Mouse (Mus musculus) heart, embryonic 10.5 days (tissue): ENCODE measurements around the gene Cox15. TPM values are rescaled to one million over a fixed set of nuclear protein-coding genes. Genes with fewer than 3 reads are reported as not detected.

Experiments
- DNase-seq: peaks from one replicate; pipeline ENCODE4 v3.0.0-alpha.2; 2017; ENCODE audit warnings: low spot score
- H3K27ac ChIP-seq: fragments of 300-500 bp; sonication (generic); 2 replicates; pipeline ENCODE4 v1.5.1; 2016; ENCODE audit warnings: mild to moderate bottlenecking
- H3K27me3 ChIP-seq: fragments of 300-500 bp; sonication (generic); 2 replicates; pipeline ENCODE4 v1.6.1; 2016; ENCODE audit warnings: mild to moderate bottlenecking; ENCODE audit not compliant: poor library complexity, insufficient read depth, severe bottlenecking
- H3K36me3 ChIP-seq: fragments of 300-500 bp; sonication (generic); 2 replicates; pipeline ENCODE4 v1.6.1; 2016; ENCODE audit warnings: mild to moderate bottlenecking, moderate library complexity
- H3K4me1 ChIP-seq: fragments of 300-500 bp; sonication (generic); 2 replicates; pipeline ENCODE4 v1.6.1; 2016; ENCODE audit warnings: mild to moderate bottlenecking
- H3K4me3 ChIP-seq: fragments of 300-500 bp; sonication (generic); 2 replicates; pipeline ENCODE4 v1.5.1; 2016; ENCODE audit warnings: mild to moderate bottlenecking, moderate library complexity
- H3K9me3 ChIP-seq: fragments of 300-500 bp; sonication (generic); 2 replicates; pipeline ENCODE4 v1.6.1; 2016; ENCODE audit warnings: mild to moderate bottlenecking, moderate library complexity
- WGBS: fragments of 180-500 bp; shearing (Covaris S2); methylation state at CpG from one replicate; pipeline ENCODE4 v1.1.7; 2016; 5-methylcytosine and 5-hydroxymethylcytosine counted together
- polyA plus RNA-seq: library from polyadenylated mRNA; unstranded; fragments of >200 nt; fragmentation: Nextera tagmentation; extraction: Ambion mirVana; gene quantifications from 2 replicates; pipeline ENCODE4 v1.2.1, GENCODE M21; 2016

Gene Cox15
- polyA plus RNA-seq, 1 experiment from 2014 or later, result 17.5 TPM

DNA sequence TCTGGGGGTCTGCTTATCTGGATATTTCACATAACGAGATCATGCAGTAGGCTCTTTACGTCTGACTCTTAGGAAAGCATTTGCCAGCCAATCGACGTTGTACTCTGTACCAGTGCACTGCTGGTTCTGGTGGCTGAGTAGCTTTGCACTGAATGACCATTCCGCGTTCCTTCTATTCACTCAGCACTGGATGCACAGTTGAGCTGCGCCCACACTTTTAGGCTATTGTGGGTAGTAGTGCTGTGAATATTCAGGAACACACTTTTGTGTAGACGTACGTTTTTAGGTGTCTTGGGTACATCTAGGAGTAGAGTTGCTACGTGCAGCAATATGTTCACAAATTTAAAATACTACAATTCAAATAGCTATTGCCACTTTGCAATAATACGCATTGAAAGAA is 32.7 kb downstream of the Cox15 start:
- Histone ChIP-seq H3K27me3 (peaks cover 73% of the 10 kb centered on the region), H3K4me3 (no peak overlapping the region), H3K9me3 (no peaks in the 10 kb centered on the region), H3K27ac (no peak overlapping the region), H3K4me1 (peaks cover 4% of the 10 kb centered on the region; the same call in 1 of the 2 replicates), H3K36me3 (peaks cover 53% of the 10 kb centered on the region)
- 92% methylated on average over 11 of the region's 11 CpGs for WGBS
- no peak for DNase-seq

DNA sequence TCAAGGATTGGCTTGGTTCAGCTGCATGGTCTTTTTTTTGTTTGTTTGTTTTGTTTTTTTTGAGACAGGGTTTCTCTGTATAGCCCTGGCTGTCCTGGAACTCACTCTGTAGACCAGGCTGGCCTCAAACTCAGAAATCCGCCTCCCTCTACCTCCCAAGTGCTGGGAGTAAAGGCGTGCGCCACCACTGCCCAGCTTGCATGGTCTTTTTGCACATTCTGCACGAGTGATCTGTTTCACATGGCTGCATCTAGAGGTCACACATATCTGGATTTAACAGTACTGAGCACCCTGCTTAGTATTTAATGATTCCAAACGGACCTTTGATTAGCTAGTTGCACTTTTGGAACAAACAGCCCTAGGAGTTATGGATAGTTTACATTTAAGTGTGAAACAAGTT is 40.8 kb downstream of the Cox15 start:
- no peak for DNase-seq
- no peak overlapping the region for H3K4me3 ChIP-seq
- H3K9me3 ChIP-seq, result no peaks in the 10 kb centered on the region
- peaks cover 68% of the 10 kb centered on the region for H3K27me3 ChIP-seq
- no peaks in the 10 kb centered on the region for H3K4me1 ChIP-seq
- H3K27ac ChIP-seq, result no peak overlapping the region
- H3K36me3 ChIP-seq, result peaks cover 39% of the 10 kb centered on the region
- WGBS, result 72% methylated on average over 5 of the region's 5 CpGs

DNA sequence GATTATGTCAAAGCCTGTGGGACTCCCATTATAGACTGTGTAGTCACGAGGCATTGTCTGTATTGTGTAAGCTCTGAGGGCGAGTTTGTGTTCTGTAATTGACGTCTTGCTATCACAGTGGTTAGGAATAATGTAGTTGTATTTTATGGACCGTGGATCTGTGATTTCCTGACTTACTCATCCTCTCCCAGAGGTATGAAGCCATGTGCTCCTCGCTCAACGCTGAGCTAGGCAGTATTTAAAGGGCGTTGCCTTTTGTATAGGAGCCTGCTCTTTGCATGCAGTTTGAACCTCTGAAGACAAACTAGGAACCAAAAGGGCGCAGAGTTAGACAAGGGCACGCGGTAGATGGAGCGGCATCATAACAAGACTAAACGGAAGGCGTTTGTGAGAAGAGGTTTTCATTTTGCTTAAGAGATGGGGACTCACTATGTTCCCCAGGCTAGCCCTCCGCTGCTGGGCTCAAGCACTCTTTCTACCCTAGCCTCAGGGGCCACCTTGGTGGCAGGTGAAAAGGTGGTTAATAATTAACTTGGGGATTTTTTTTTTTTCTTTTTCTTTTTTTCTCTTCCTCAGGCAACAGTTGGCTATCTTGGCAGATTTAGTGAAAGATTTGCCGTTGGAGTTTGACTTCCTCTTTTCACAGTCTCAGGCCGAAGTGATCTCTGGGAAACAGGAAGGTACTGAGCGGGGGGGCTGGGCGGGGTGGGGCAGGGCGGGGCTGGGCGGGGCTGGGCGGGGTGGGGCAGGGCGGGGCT is 41.5 kb downstream of the Cox15 start:
- no peak for DNase-seq
- H3K4me1 ChIP-seq, result no peaks in the 10 kb centered on the region
- H3K27me3 ChIP-seq, result peaks cover 74% of the 10 kb centered on the region
- no peaks in the 10 kb centered on the region for H3K9me3 ChIP-seq
- H3K4me3 ChIP-seq, result no peak overlapping the region
- peaks cover 41% of the 10 kb centered on the region for H3K36me3 ChIP-seq
- H3K27ac ChIP-seq, result no peak overlapping the region
- WGBS, result 57% methylated on average over 22 of the region's 22 CpGs

DNA sequence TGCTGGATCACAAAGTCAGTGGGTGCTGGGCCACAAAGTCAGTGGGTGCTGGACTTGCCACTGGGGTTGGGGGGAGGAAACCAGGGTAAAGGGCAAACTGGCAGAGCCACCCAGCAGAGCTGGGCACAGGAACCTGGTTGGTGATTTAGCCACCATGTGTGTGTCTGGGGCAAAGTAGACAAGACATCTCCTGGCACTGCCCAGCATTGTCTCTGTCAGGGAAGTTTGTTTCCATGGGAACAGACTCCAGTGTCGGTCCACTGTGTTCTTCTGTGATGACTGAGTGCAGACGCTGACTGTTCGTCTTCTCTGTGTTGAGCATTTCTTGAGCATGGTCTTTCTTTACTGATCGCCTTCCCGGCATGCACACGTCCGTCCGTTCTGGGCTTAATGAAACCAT is 43.5 kb downstream of the Cox15 start:
- 89% methylated on average over 8 of the region's 8 CpGs for WGBS
- H3K36me3 ChIP-seq, result peaks cover 49% of the 10 kb centered on the region

DNA sequence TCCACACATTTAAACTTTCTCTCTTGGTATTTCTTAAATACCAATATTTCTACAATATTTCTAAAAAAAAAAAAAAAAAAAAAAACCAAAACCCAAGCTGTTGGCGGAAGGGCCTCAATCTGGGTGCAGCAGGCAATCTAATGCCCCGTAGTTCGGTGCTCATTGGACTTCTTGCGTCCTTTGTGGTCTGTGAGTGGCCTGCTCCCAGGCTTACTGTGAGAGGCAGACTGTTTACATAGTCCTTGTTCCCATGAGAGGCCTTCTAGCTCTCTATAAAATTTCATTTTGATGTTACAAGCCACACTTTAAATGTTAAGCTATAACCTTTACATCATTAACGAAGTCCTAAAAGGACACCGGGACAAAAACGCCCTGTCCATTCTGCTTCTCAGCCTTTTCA is 44.6 kb downstream of the Cox15 start:
- no peak for DNase-seq
- Histone ChIP-seq H3K36me3 (peaks cover 50% of the 10 kb centered on the region), H3K9me3 (no peaks in the 10 kb centered on the region), H3K27ac (no peak overlapping the region), H3K4me1 (no peaks in the 10 kb centered on the region), H3K4me3 (no peak overlapping the region), H3K27me3 (peaks cover 78% of the 10 kb centered on the region)
- 94% methylated on average over 7 of the region's 7 CpGs for WGBS

More for the DNA sequence above, 43.5 kb downstream of the Cox15 start:
- no peaks in the 10 kb centered on the region for H3K9me3 ChIP-seq
- peaks cover 85% of the 10 kb centered on the region for H3K27me3 ChIP-seq
- H3K27ac ChIP-seq, result no peak overlapping the region
- no peaks in the 10 kb centered on the region for H3K4me1 ChIP-seq
- no peak overlapping the region for H3K4me3 ChIP-seq
- DNase-seq, result peak; percentile 67

DNA sequence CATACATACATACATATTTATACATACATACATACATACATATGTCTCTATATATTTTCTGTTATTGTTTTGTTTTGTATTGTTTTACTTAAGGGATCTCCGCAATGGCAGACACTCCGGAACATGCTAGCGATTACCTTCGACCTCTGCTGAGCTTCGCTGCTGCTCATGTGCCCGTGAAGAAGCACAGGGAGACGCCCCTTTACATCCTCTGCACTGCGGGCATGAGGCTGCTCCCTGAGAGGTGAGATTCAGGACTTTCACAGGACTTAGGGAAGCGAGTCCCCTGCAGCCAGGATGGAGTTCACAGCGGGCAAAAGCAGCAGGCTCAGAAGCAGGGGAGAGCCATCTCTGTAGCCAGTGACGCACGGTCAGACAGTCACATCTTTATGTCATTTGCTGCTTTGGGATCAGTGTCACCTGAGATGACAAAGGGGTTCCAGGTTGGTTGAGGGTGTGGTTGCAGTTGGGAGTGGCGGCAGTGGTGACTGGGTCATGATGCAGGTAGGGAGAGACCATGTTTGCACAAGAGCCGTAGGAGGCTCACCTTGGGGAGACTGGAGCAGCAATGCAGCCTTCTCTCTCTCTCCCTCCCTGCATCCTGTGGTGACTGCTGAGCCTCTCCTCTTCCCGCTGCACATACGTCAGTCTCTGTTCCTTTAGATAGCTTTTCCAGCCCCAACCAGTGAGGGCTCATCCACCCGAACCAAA is 47.9 kb downstream of the Cox15 start:
- H3K27ac ChIP-seq, result no peak overlapping the region
- H3K4me1 ChIP-seq, result no peaks in the 10 kb centered on the region
- peaks cover 52% of the 10 kb centered on the region for H3K27me3 ChIP-seq
- peaks cover 68% of the 10 kb centered on the region for H3K36me3 ChIP-seq
- 85% methylated on average over 17 of the region's 17 CpGs for WGBS
- no peaks in the 10 kb centered on the region for H3K9me3 ChIP-seq
- DNase-seq, result peak; percentile 48
- H3K4me3 ChIP-seq, result no peak overlapping the region

DNA sequence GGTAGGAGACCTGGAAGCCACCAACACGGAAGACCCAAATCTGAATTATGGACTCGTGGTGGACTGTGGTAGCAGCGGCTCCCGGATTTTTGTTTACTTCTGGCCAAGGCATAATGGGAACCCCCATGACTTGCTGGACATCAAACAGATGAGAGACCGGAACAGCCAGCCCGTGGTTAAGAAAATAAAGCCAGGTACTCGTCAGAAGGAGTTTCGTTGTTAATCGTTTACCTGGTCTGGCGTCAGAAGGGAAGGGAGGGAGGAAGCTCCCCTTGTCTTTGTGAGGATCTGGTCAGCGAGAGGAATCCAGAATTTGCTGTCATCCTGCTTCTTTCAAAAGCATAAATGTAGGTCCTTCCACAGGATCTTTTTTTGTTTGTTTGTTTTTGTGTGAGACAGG is 48.6 kb downstream of the Cox15 start:
- no peaks in the 10 kb centered on the region for H3K4me1 ChIP-seq
- no peak overlapping the region for H3K4me3 ChIP-seq
- H3K27ac ChIP-seq, result no peak overlapping the region
- peaks cover 71% of the 10 kb centered on the region for H3K36me3 ChIP-seq
- H3K9me3 ChIP-seq, result no peaks in the 10 kb centered on the region
- DNase-seq, result no peak
- WGBS, result 87% methylated on average over 11 of the region's 11 CpGs
- peaks cover 48% of the 10 kb centered on the region for H3K27me3 ChIP-seq

DNA sequence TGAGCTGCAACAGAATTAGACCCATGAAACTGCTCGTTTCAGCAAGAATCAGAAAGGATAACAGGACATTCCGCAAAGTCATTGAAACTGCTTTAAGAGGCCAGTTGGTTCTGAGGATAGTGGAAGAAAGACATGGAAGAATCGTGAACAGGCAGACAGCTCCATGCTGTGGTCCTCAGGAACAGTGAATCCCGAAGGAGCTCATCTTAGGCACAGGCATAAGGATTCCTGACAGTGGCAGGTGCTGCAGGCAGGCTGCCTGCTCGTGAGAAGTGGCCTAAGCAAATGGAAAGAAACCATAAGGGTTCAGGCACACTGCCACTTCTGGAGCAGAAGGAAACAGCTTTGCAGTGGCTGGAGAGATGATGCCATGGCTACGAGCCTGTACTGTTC is 53.0 kb downstream of the Cox15 start:
- Histone ChIP-seq H3K27ac (no peak overlapping the region), H3K4me1 (peaks cover 2% of the 10 kb centered on the region; the same call in 1 of the 2 replicates), H3K36me3 (peaks cover 49% of the 10 kb centered on the region), H3K9me3 (no peaks in the 10 kb centered on the region), H3K27me3 (peaks cover 21% of the 10 kb centered on the region), H3K4me3 (no peak overlapping the region)
- 83% methylated on average over 6 of the region's 6 CpGs for WGBS
- no peak for DNase-seq

DNA sequence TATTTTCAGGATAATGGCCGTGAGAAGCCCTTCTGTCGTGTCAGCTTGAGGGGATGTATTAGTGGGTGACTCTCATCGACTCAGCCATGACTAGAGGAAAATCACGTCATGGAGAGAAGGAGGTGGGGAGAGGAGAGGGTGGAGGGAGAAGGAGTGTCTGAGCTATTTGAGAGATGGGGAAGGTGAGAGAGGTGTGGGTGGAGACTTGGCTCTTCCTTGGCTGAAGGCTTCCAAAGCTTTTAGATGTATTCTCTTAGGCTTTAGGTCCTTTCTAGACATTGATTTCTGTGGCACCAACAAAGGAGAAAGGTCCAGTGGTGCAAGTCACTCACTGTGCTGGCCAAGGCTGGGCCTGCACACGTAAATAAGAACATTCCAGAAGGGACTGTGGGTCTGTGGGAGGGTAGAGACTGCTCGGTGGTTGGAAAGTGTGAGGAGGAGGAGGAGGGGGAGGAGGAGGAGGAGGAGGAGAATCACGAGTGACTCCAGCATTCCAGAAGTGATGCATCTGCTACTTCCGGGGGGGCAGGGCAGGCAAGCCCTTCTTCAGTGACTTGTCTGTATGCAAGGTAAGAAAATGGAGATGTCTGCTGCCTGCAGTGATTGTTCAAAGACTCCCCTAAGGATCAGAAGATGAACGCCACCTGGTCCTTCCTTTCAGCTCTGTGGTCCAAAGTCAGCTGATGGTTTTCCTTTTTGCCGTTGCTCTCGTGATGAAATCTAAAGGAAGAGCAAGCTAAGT is 53.6 kb downstream of the Cox15 start:
- Histone ChIP-seq H3K27me3 (peaks cover 16% of the 10 kb centered on the region), H3K36me3 (peaks cover 43% of the 10 kb centered on the region), H3K4me3 (no peak overlapping the region), H3K4me1 (peaks cover 2% of the 10 kb centered on the region; the same call in 1 of the 2 replicates), H3K9me3 (no peaks in the 10 kb centered on the region), H3K27ac (no peak overlapping the region)
- no peak for DNase-seq
- WGBS, result 63% methylated on average over 11 of the region's 11 CpGs

DNA sequence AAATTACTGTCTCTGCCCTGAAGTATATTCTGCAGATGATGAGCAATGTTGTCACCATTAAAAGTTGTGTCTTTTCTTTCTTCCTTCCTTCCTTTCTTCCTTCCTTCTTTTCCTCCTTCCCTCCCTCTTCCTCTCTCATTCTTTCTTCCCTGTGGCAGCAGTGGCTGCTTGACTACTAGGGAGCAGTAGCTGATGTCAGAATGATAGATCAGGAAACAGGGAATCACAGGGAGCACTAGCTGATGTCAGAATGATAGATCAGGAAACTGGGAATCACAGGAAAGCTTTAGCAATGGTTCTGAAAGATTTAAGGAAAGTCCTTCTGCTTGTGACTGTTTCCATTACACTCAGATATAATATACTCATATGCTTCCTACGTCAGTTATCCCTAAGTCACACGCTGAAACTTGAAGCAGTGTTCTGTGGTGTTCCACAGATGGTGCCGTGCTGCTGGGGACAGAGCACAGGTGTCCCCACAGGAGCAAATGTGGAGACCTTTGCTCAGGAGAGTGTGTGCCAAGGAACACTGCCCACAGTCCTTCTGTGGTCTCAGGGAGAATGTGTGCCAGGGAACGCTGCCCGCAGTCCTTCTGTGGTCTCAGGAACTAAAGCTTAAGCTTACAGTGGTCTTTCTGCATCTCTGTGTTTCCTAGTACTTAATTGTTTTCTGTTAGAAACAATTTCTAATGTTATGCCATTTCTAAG is 55.0 kb downstream of the Cox15 start:
- Histone ChIP-seq H3K27me3 (peaks cover 14% of the 10 kb centered on the region), H3K9me3 (no peaks in the 10 kb centered on the region), H3K36me3 (peaks cover 38% of the 10 kb centered on the region), H3K4me3 (no peak overlapping the region), H3K27ac (no peak overlapping the region), H3K4me1 (peaks cover 2% of the 10 kb centered on the region; the same call in 1 of the 2 replicates)
- DNase-seq, result no peak
- WGBS, result 89% methylated on average over 5 of the region's 5 CpGs

DNA sequence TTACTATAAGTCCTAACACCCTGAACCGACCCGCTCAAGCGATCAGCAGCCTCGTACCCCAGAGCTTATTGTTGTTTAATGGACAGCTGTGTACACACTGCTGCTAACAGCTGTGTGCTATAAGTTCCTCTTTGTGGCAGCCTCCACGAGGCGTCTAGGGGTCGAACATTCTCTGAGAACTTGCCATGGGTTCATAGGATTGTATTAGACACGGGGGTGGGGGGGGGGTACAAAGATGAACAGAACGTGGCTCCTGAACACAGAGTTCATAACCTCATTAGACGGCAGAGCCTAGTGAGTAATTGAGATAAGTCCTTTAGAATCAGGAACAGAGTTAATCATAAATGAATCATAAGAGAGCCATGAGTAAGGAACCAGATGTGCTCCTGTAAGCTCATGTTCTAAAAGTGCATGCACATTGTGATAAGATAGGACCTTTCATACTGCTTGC is 57.3 kb downstream of the Cox15 start:
- peaks cover 3% of the 10 kb centered on the region for H3K4me1 ChIP-seq
- H3K36me3 ChIP-seq, result peaks cover 34% of the 10 kb centered on the region
- H3K9me3 ChIP-seq, result 0 out of 2 replicates have a peak, but pooled peaks cover 2% of the 10 kb centered on the region
- H3K27me3 ChIP-seq, result peaks cover 14% of the 10 kb centered on the region
- DNase-seq, result no peak
- H3K27ac ChIP-seq, result no peak overlapping the region
- H3K4me3 ChIP-seq, result no peak overlapping the region
- 79% methylated on average over 10 of the region's 10 CpGs for WGBS

DNA sequence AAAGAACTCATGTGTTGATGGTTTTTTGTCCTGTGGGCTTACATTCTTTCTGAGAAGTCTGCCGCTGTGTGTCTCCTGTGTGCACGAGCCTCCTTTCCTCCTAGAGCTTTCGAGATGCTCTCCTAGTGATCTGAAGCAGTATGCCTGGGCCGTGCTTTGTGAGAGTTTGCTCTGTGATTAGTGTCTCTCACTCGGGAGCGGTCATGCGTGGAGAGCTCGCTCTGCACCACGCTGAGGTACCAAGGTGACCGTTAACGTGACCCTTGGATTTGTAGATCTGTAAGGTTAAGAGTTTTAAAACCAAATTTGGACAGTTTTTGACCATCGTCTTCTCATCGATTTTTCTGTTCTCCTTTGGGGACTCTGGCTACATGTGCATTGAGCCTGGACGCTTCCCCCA is 60.0 kb downstream of the Cox15 start:
- Histone ChIP-seq H3K36me3 (peaks cover 17% of the 10 kb centered on the region), H3K4me1 (peaks cover 17% of the 10 kb centered on the region), H3K27ac (no peak overlapping the region), H3K9me3 (0 out of 2 replicates have a peak, but pooled peaks cover 2% of the 10 kb centered on the region), H3K4me3 (no peak overlapping the region), H3K27me3 (peaks cover 14% of the 10 kb centered on the region)
- WGBS, result 85% methylated on average over 14 of the region's 14 CpGs
- DNase-seq, result no peak
